Comparison of ENCODE assay signal across 8 mouse cellular contexts in the genomic region with DNA sequence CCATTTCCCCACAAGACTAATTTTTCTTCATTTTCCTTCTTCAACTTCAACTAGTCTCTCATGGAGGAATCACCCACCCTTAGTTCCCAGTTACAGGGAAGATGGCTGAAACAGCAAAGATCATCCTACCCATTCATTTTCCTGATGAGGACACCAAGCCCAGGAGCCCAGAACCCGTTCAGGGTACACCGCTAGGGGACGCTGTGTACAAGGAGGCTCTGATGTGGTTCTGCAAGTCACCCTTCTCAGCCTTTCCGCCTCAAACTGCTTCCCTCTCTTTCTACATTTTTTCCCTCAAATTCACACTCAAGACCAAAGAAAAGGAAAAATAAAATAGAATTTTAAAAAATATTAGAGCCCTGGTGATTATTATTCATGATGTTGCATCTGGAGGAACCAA. TPM values are rescaled to one million over a fixed set of nuclear protein-coding genes. Genes with fewer than 3 reads are reported as not detected.
DNase-seq lines count a peak whose midpoint lies in the region; ATAC-seq and TF ChIP-seq lines count a peak whose summit lies in the region.

No protein-coding gene starts in this region.

- peak; percentile 87 for DNase-seq in ES-CJ7 (ENCODE audit: low read depth, low spot score)
- DNase-seq in cerebellum, adult 2 months = peak; percentile 23 to 43
- DNase-seq in forelimb bud, embryonic 11.5 days (ENCODE audit: low read depth, low spot score) = peak; percentile 94
- DNase-seq in hindbrain, embryonic 11.5 days (ENCODE audit: low spot score) = peak; percentile 88
- DNase-seq in layer of hippocampus, postnatal 14 days (ENCODE audit: low spot score in 2 of 2) = peak; percentile 26 to 52
- peak; percentile 84 for DNase-seq in lung, postnatal 36 days
- DNase-seq in right cerebral cortex, adult 2 months (ENCODE audit: low spot score in 2 of 2) = peak; percentile 38 to 54
- DNase-seq in urinary bladder, postnatal 36 days (ENCODE audit: low spot score in 2 of 2) = peak; percentile 85 to 86

- WGBS in cerebellum, adult 2 months = 14% methylated on average over 4 of the region's 4 CpGs
- 4% methylated on average over 4 of the region's 4 CpGs for WGBS in hindbrain, embryonic 11.5 days

- peak; percentile 64; the same call in 1 of the 2 replicates for TF ChIP-seq CTCF in cerebellum, adult 2 months (IDR thresholded peaks at IDR 0.05; ENCODE audit: borderline replicate concordance, insufficient read depth, low read depth, low read length)

- TF ChIP-seq POLR2A in cerebellum, adult 2 months (IDR thresholded peaks at IDR 0.05; ENCODE audit: borderline replicate concordance, insufficient read depth, low read length) = no peak

- H3K4me3 ChIP-seq in cerebellum, adult 2 months (replicated peaks; ENCODE audit: insufficient read depth, low read depth, low read length) = no peak overlapping the region
- peak overlapping the region; percentile 69 for H3K4me3 ChIP-seq in hindbrain, embryonic 11.5 days (ENCODE audit: low read depth, low read length)

- no peak overlapping the region; the same call in 1 of the 2 replicates for H3K4me2 ChIP-seq in hindbrain, embryonic 11.5 days (replicated peaks; ENCODE audit: low read depth, low read length)

- ATAC-seq in hindbrain, embryonic 11.5 days (ENCODE audit: low FRiP score) = no peak

- no peaks in the 10 kb centered on the region for H3K9me3 ChIP-seq in hindbrain, embryonic 11.5 days (ENCODE audit: control insufficient read depth, low read length)

- H3K27ac ChIP-seq in cerebellum, adult 2 months (ENCODE audit: insufficient read depth, low read length) = no peak overlapping the region
- no peak overlapping the region for H3K27ac ChIP-seq in hindbrain, embryonic 11.5 days (ENCODE audit: low read depth, low read length)

- no peaks in the 10 kb centered on the region; the same call in 1 of the 2 replicates for H3K27me3 ChIP-seq in cerebellum, adult 2 months (ENCODE audit: control insufficient read depth, insufficient read depth, low read length)
- H3K27me3 ChIP-seq in hindbrain, embryonic 11.5 days (ENCODE audit: control insufficient read depth, insufficient read depth, low read length) = no peaks in the 10 kb centered on the region

- H3K4me1 ChIP-seq in cerebellum, adult 2 months (ENCODE audit: control insufficient read depth, insufficient read depth, low read length) = no peaks in the 10 kb centered on the region
- H3K4me1 ChIP-seq in hindbrain, embryonic 11.5 days (replicated peaks; ENCODE audit: control insufficient read depth, insufficient read depth, low read length) = 0 out of 2 replicates have a peak, but pooled peaks cover 2% of the 10 kb centered on the region

- H3K36me3 ChIP-seq in hindbrain, embryonic 11.5 days (ENCODE audit: control insufficient read depth, insufficient read depth, low read length) = no peaks in the 10 kb centered on the region

- H3K9ac ChIP-seq in hindbrain, embryonic 11.5 days (ENCODE audit: low read depth, low read length) = no peak overlapping the region

RNA-seq across cellular contexts. Expression of a gene that starts 1.9 kb away (rescaled TPM):
- 48.5 and 53.6 TPM in 2 replicates for polyA plus RNA-seq in cerebellum, adult 2 months (2012; rRNA removed)
- 51.9 and 59.1 TPM in 2 replicates for polyA plus RNA-seq in hindbrain, embryonic 11.5 days (2014; fragmentation: Nextera tagmentation; extraction: Ambion mirVana)
- 10 to 100 TPM; 19.2 to 20.9 TPM for total RNA-seq in layer of hippocampus, postnatal 14 days (2021)

Comparison
In these comparisons a context has a peak if more than half of its experiments do, and no peak if none do; other contexts are left out.
1. DNase-seq: peak in every context shown above with its lines; median percentile 94 in forelimb bud, embryonic 11.5 days; 88 in hindbrain, embryonic 11.5 days; 87 in ES-CJ7; 86 in urinary bladder, postnatal 36 days; 84 in lung, postnatal 36 days; 46 in right cerebral cortex, adult 2 months; 39 in layer of hippocampus, postnatal 14 days; 33 in cerebellum, adult 2 months.